Mouse (Mus musculus) megakaryocyte, embryonic 14.5 days (primary cell): ENCODE data around the gene Cacnb3.

Experiments
- FLI1 ChIP-seq: IDR thresholded peaks from 2 replicates; pipeline ENCODE4 v1.6.1; 2012; ENCODE audit warnings: low read length, inconsistent platforms, mixed read lengths
- GATA1 ChIP-seq: IDR thresholded peaks from 3 replicates; pipeline ENCODE4 v1.6.1; 2012; ENCODE audit warnings: mixed read lengths, low read length, inconsistent platforms, borderline replicate concordance

DNA sequence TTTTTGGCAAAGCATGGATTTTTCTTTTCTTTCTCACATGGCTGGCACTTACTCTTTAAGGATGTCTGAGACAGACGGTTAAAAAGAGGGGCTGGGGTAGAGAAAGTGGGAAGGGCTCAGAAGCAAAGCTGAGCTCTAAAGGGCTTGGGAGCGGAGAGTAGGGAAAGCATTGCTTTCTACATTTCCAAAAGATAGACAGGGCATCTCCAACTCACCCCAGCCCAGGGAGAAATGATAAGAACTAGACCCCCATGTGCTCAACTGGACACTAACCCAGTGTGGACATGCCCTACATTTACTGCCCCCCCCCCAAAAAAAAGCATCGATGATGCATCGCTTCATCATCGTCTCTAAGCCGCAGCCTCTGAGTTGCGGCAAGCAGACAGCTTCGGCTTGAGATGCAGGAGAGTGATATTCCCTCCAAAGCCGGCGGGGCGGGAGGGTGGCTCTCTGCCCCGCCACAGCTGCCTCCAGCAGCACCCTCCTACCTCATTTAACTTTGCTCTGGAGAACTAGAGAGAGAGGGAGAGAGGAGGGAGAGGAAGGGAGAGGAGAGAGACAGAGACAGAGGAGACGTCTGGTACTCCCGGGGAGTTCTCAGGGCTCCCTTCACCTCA is 45.1 kb downstream of the Cacnb3 start:
- no peak for TF ChIP-seq GATA1
- TF ChIP-seq FLI1 = no peak
